Mouse (Mus musculus): Measurements from ENCODE around the gene Armc6. TPM values are rescaled to one million over a fixed set of nuclear protein-coding genes. Genes with fewer than 3 reads are reported as not detected.
"Not testable (repeated sequence)": the region's sequence is repeated elsewhere in the genome, so short reads cannot be mapped to it uniquely, and the experiment has no call there.

Gene Armc6
- polyA plus RNA-seq, 1 experiment from 2014 or later = 48.4 TPM

DNA sequence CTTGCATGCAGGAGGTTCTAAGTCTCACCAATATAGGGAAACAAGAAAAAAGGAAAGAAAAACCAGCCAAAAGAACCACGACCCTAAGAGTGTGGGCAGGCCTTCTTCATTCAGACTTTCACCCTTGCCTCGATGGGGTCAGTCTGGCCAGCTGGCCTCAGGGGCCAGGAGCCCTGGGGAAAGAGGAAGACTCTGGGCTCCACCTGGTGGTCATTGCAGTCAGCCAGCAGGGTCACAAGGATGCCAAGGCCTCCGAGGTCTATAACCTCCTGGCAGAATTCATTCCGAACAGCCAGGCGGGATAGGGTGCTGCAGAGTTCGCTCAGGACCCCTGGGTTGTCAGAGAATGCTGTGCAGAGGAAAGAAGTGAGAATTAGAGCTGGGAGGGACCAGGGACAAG is 10.9 kb downstream of the Armc6 start:
- 47% methylated on average over 6 of the region's 6 CpGs for WGBS
- no peak overlapping the region for H3K4me2 ChIP-seq (replicated peaks)
- no peak for ATAC-seq (ENCODE audit: low FRiP score)
- no peaks in the 10 kb centered on the region for H3K4me1 ChIP-seq
- H3K27ac ChIP-seq = no peak overlapping the region
- H3K27me3 ChIP-seq = 0 out of 2 replicates have a peak, but pooled peaks cover 3% of the 10 kb centered on the region
- H3K9me3 ChIP-seq (replicated peaks) = no peaks in the 10 kb centered on the region
- H3K36me3 ChIP-seq = peaks cover 52% of the 10 kb centered on the region
- H3K4me3 ChIP-seq = no peak overlapping the region
- H3K9ac ChIP-seq = 0 out of 2 replicates have a peak overlapping the region, but pooled peaks have one; percentile 6

DNA sequence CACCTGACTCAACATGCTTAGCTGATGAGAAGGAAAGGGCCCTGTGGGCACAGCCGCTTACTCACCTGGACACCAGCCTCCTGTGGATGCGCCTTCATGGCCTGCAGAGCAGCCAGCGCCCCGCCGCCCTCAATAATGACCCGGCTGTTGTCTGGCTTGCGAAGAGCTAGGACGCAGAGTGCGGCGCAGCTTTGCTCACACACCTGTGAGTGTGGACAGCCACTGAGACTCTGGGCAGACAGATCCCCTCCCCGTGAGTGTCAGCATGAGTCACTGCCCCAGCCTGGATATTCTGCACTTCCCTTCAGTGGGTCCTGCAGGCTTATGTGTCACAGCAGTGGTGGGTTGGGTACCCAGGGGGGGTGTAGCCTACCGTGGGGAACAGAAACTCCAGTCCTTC is 12.2 kb downstream of the Armc6 start:
- Histone ChIP-seq H3K4me3 (no peak overlapping the region), H3K9me3 (replicated peaks) (no peaks in the 10 kb centered on the region), H3K27me3 (0 out of 2 replicates have a peak, but pooled peaks cover 3% of the 10 kb centered on the region), H3K9ac (no peak overlapping the region), H3K4me1 (no peaks in the 10 kb centered on the region), H3K4me2 (replicated peaks) (no peak overlapping the region), H3K36me3 (peaks cover 52% of the 10 kb centered on the region), H3K27ac (no peak overlapping the region)
- WGBS = 94% methylated on average over 12 of the region's 12 CpGs
- no peak for ATAC-seq (ENCODE audit: low FRiP score)

DNA sequence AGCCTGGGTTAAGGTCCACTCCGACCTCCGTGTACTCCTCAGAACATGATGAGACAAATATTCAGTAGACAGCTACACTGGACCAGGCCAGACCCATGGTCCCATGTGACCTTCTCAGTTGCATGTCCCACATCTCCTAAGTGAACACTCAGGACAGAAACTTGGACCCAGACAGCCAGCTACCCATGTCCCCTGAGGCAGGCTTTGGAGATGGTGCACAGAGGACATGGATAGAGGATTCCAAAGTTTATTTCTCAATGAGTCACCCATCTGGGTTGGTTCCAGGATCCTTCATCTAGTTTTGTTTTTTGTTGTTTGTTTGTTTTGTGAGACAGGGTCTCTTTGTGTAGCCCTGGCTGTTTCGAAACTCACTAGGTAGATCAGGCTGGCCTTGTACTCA is 13.4 kb downstream of the Armc6 start:
- ATAC-seq (ENCODE audit: low FRiP score) = no peak
- Histone ChIP-seq H3K4me3 (no peak overlapping the region), H3K27ac (no peak overlapping the region), H3K36me3 (peaks cover 48% of the 10 kb centered on the region), H3K27me3 (peaks cover 6% of the 10 kb centered on the region; the same call in 1 of the 2 replicates), H3K4me1 (no peaks in the 10 kb centered on the region), H3K9me3 (replicated peaks) (no peaks in the 10 kb centered on the region), H3K4me2 (replicated peaks) (no peak overlapping the region), H3K9ac (no peak overlapping the region)
- WGBS = 92% methylated on average over 3 of the region's 3 CpGs

DNA sequence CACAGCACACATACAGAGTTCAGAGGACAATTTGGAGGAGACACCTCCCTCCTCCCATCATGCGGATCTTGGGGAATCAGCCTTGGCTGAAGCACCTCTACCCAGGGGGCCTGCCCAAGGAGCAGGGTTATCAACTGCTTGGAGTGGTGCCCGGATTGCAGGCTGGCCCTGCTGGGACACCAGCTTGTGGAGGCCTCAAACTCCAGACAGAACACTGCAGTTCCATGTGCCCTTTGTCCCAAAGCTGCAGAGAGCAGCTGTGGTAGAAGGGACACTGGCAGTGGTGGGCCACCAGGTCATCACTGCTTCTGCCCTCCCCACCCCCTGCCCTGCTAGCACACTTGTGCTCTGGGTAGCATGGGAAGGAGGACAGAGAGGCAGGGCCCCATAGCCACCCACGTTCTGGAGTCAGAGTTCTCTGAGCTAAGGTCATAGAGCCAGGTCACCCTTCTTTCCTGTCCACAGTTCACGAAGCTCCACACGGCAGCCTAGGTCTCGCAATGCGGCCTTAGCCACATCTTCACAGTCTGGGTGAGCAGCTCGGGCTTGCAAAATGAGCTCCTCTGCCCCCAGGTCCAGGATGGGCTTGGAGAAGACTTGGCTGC is 13.9 kb downstream of the Armc6 start:
- Histone ChIP-seq H3K9ac (no peak overlapping the region), H3K36me3 (peaks cover 43% of the 10 kb centered on the region), H3K9me3 (replicated peaks) (no peaks in the 10 kb centered on the region), H3K4me3 (no peak overlapping the region), H3K4me2 (replicated peaks) (no peak overlapping the region), H3K27ac (no peak overlapping the region), H3K4me1 (no peaks in the 10 kb centered on the region), H3K27me3 (peaks cover 6% of the 10 kb centered on the region; the same call in 1 of the 2 replicates)
- no peak for ATAC-seq (ENCODE audit: low FRiP score)
- WGBS = 76% methylated on average over 8 of the region's 8 CpGs

DNA sequence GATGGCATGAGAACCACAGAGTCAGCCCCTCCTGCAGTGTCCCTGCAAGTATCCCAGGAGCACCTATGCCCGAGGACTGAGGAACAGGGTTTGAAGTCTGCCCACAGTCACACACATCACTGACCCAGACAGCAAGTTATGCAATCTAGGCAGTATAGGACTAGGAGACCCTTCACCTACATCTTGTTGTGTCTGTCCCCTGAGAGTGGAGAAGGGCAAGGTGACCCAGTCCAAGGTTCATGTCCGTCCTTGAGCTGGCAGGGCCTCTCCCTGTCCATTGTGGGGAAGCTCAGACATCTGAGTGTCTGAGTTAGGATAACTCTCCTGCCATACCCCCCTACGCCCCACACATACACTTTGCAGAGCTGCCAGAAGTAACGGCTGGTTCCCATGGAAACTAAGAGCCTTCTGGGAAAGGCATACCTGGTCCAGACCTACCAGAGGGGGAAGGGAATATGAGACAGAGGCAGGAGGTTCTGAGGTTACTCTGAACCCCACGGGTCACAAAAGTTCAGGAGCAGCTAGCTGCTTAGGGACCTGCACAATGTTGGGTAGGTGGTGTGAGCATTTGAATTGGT is 15.1 kb downstream of the Armc6 start:
- H3K9me3 ChIP-seq (replicated peaks) = no peaks in the 10 kb centered on the region
- peaks cover 6% of the 10 kb centered on the region; the same call in 1 of the 2 replicates for H3K27me3 ChIP-seq
- H3K9ac ChIP-seq = no peak overlapping the region
- H3K36me3 ChIP-seq = peaks cover 32% of the 10 kb centered on the region
- no peak overlapping the region for H3K27ac ChIP-seq
- no peaks in the 10 kb centered on the region for H3K4me1 ChIP-seq
- 56% methylated on average over 5 of the region's 5 CpGs for whole genome bisulfite sequencing
- H3K4me2 ChIP-seq (replicated peaks) = no peak overlapping the region
- H3K4me3 ChIP-seq = no peak overlapping the region
- no peak for ATAC-seq (ENCODE audit: low FRiP score)

DNA sequence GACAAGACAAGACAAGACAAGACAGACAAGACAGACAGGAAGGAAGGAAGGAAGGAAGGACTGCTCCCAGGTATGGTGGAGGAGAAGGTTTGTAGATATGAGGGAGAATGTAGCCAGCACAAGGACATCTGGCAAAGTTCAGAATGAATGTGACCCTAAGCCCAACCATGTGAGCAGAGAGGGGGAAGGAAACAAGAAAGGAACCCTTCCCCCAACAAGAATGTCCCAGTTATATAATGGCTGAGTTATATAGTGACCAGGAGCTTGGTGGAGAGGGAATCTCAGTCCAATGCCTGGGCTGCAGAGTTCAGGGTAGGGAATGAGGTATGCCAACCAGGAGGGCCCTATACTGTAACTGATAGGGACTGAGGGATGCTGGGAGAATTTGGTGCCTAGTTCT is 16.8 kb downstream of the Armc6 start:
- Histone ChIP-seq H3K4me2 (replicated peaks) (no peak overlapping the region), H3K4me3 (no peak overlapping the region), H3K27ac (no peak overlapping the region), H3K36me3 (peaks cover 14% of the 10 kb centered on the region), H3K4me1 (peaks cover 4% of the 10 kb centered on the region), H3K27me3 (peaks cover 6% of the 10 kb centered on the region; the same call in 1 of the 2 replicates), H3K9me3 (replicated peaks) (no peaks in the 10 kb centered on the region), H3K9ac (no peak overlapping the region)
- no peak for ATAC-seq (ENCODE audit: low FRiP score)

DNA sequence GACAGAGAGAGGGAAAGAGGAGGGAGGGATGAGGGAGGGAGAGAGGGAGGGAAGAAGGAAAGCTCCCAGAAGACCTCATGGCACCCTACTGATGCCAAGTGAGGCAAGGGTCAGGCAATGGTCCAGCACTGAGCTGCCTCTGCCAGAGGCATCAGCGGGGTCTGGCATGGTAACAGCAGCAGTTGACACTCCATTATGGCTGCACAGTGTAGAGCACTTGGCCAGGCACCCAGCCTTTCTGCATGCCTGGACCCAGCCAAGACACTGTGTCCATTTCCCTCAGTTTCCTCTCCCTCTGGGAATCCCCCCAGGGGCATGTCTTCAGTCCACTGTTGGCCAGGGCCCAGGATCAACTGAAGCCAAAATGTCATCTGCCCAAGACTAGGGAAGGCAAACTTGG is 17.7 kb downstream of the Armc6 start:
- ATAC-seq (ENCODE audit: low FRiP score) = no peak
- Histone ChIP-seq H3K27me3 (peaks cover 6% of the 10 kb centered on the region; the same call in 1 of the 2 replicates), H3K9ac (no peak overlapping the region), H3K36me3 (peaks cover 6% of the 10 kb centered on the region), H3K27ac (no peak overlapping the region), H3K9me3 (replicated peaks) (no peaks in the 10 kb centered on the region), H3K4me1 (peaks cover 6% of the 10 kb centered on the region), H3K4me2 (replicated peaks) (no peak overlapping the region), H3K4me3 (no peak overlapping the region)
- WGBS = 73% methylated on average over 1 of the region's 1 CpGs

DNA sequence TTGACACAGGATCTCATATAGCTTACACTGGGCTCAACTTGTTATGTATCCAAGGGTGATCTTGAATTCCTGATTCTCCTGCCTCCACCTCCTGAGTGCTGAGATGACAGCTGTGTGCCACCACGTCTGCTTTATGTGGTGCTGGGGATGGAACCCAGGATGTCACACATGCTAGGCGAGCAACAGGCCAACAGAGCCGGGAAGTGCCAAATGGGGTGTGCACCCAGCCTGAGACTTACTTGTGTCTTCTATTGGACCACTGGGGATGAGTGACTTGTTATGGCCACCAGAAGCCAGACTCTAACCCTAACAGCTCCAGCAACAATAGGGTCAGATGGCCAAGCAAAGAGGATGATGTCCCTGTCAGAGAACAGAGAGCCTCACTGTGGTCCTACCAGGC is 18.1 kb downstream of the Armc6 start:
- H3K9ac ChIP-seq; H3K4me2 ChIP-seq (replicated peaks); H3K27ac ChIP-seq; H3K36me3 ChIP-seq; H3K9me3 ChIP-seq (replicated peaks); H3K4me1 ChIP-seq; H3K4me3 ChIP-seq; ATAC-seq (ENCODE audit: low FRiP score): not testable (repeated sequence)
- peaks cover 10% of the 10 kb centered on the region; the same call in 1 of the 2 replicates for H3K27me3 ChIP-seq
- WGBS = 83% methylated on average over 3 of the region's 3 CpGs

DNA sequence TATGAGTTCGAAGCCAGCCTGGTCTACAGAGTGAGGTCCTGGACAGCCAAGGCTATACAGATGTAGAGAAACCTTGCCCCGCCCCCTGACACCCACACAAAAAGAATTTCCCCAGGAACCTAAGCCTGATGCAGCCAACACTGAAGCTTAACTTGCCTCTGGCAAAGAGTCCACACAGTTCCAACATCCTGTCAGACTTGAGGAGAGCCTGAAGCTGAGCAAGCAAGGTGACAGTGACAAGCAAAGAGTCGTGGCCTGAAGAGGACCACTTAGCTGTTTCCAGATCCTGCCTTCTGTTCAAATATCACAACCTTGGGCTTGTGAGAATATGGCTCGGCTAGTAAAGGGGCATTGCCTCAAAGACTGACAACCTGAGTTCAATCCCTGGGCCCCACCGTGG is 19.2 kb downstream of the Armc6 start:
- 85% methylated on average over 5 of the region's 5 CpGs for WGBS
- Histone ChIP-seq H3K36me3 (no peaks in the 10 kb centered on the region), H3K4me1 (peaks cover 11% of the 10 kb centered on the region), H3K27ac (no peak overlapping the region), H3K4me2 (replicated peaks) (no peak overlapping the region), H3K9ac (no peak overlapping the region), H3K4me3 (no peak overlapping the region), H3K9me3 (replicated peaks) (no peaks in the 10 kb centered on the region), H3K27me3 (peaks cover 20% of the 10 kb centered on the region)
- ATAC-seq (ENCODE audit: low FRiP score) = no peak

DNA sequence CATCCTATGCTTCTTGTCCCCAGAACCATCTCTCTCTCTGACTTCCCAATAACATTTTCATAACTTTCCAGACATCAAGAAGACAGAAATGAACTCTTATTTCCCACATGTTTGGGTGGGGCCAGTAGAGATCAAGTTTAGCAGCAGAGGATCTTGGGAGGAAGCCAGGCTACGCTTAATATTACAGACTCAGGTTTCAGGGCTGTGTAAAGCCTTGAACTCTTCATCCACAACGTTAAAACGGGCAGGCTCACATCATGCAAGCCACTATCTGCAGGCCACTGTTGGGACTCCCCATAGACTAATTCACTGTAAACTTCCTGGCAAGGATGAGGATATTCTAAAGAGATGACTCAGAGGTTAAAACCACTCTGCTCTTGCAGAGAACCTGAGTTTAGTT is 19.9 kb downstream of the Armc6 start:
- H3K9ac ChIP-seq = no peak overlapping the region
- no peaks in the 10 kb centered on the region for H3K36me3 ChIP-seq
- no peak overlapping the region for H3K4me2 ChIP-seq (replicated peaks)
- no peaks in the 10 kb centered on the region for H3K9me3 ChIP-seq (replicated peaks)
- 75% methylated on average over 3 of the region's 3 CpGs for WGBS
- ATAC-seq (ENCODE audit: low FRiP score) = no peak
- H3K27ac ChIP-seq = no peak overlapping the region
- H3K4me3 ChIP-seq = no peak overlapping the region
- H3K27me3 ChIP-seq = peaks cover 24% of the 10 kb centered on the region
- H3K4me1 ChIP-seq = peaks cover 11% of the 10 kb centered on the region

DNA sequence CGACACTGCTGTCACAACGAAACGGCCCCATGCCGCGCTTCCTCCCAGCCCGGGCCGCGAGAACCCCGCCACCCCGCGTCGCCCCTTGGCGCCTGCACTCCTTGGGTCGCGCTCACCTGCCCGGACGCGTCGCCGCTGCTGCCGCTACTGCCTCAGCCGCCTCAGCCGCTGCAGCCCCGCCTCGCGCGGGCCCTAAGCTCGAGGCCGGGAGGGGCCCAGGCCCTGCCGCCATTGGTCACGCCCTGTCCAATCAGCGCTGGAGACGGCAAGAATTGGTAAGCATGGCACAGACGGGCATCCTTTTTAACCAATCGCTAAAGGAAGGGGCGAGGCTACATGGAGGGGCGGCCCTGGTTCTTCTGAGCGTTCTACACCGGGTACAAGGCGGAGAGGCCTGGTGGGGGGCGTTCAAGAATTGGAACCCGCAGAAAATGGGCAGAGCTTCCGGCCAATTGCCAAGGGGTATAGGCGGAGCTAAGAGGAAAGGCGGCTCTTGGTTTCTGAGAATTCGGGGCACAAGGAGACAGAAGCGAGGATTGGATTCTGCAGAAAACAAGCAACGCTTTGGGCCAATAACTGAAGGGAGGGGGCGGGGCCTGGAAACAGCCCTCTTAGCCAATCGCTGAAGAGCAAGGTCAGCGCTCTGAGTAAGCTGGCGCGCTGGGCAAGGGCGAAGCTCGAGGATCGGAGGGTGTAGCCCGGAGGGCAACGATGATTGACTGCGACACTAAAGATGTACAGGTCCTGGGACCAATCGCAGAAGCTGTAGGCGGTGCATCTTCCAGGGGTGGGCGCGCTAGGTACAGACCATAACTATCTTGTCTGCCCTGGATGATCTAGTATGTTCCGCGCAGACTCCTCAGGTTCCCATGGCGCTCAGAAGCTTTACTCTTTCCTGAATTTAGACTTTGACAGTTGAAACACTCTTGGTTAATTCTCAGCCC is 21.9 kb downstream of the Armc6 start, which contains the start of gene Slc25a42:
Slc25a42 (minus strand) TSS at position 194 of the 944 bp plus-strand sequence.
- H3K9ac ChIP-seq = peak within 1 kb of the TSS; percentile 73
- H3K4me2 ChIP-seq (replicated peaks) = peak within 1 kb of the TSS; percentile 91
- H3K4me1 ChIP-seq = peaks cover 11% of the 10 kb centered on the region
- peak within 1 kb of the TSS; percentile 70 for H3K27ac ChIP-seq
- WGBS = under 1% methylated on average over 66 of the region's 66 CpGs
- H3K9me3 ChIP-seq (replicated peaks) = no peaks in the 10 kb centered on the region
- peaks cover 21% of the 10 kb centered on the region for H3K27me3 ChIP-seq
- peak; percentile 99 for ATAC-seq (ENCODE audit: low FRiP score)
- H3K36me3 ChIP-seq = no peaks in the 10 kb centered on the region
- peak within 1 kb of the TSS; percentile 62 for H3K4me3 ChIP-seq

DNA sequence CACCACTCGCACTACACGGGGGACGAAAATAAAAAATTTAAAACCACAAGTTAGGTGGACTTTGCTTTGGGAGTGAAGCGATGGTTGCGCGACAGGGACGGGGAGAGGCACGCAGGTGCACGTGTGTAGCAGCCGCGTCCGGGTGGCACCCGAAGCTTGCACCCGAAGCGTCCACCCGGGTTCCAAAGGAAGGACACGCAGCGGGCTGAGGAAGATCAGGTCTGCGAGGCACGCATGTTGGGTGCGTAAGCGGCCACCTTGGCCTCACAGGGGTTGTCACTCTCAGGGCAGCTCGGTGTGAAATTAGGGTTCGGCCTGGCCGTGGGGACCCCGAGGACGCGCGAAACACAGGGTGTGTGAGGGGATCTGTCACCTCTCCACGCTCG is 22.5 kb downstream of the Armc6 start:
- Histone ChIP-seq H3K27me3 (peaks cover 21% of the 10 kb centered on the region), H3K4me1 (peaks cover 11% of the 10 kb centered on the region), H3K9ac (peak overlapping the region; percentile 73), H3K4me3 (peak overlapping the region; percentile 62), H3K4me2 (replicated peaks) (peak overlapping the region; percentile 91), H3K36me3 (no peaks in the 10 kb centered on the region), H3K9me3 (replicated peaks) (no peaks in the 10 kb centered on the region), H3K27ac (no peak overlapping the region; the same call in 1 of the 2 replicates)
- WGBS = 5% methylated on average over 29 of the region's 31 CpGs
- no peak; the same call in 1 of the 2 replicates for ATAC-seq (ENCODE audit: low FRiP score)
